Mouse (Mus musculus) liver, adult 2 months (tissue): ENCODE results near the gene Cpsf4. TPM values are rescaled to one million over a fixed set of nuclear protein-coding genes. Genes with fewer than 3 reads are reported as not detected.

ENCODE experiments used
- DNase-seq: peaks from one replicate; pipeline ENCODE4 v3.0.0-alpha.2; 2011; ENCODE audit warnings: low read depth, low spot score; ENCODE audit errors: extremely low read depth
- H3K27ac ChIP-seq: fragments of 200-500 bp; replicated peaks from 2 replicates; pipeline ENCODE4 v1.5.1; 2012; ENCODE audit warnings: low read depth, mild to moderate bottlenecking, control low read depth, inconsistent platforms, low read length; ENCODE audit not compliant: insufficient read depth
- H3K27me3 ChIP-seq: fragments of 200-500 bp; 2 replicates; pipeline ENCODE4 v1.6.1; 2012; ENCODE audit warnings: mild to moderate bottlenecking, moderate library complexity, low read length, inconsistent platforms; ENCODE audit not compliant: control insufficient read depth, insufficient read depth
- H3K36me3 ChIP-seq: fragments of 200-500 bp; 2 replicates; pipeline ENCODE4 v1.6.1; 2012; ENCODE audit warnings: low read length, inconsistent platforms; ENCODE audit not compliant: control insufficient read depth, insufficient read depth
- H3K4me1 ChIP-seq: fragments of 200-500 bp; 2 replicates; pipeline ENCODE4 v1.6.1; 2011; ENCODE audit warnings: low read length; ENCODE audit not compliant: control insufficient read depth, insufficient read depth
- H3K4me3 ChIP-seq: fragments of 200-500 bp; 2 replicates; pipeline ENCODE4 v1.5.1; 2011; ENCODE audit warnings: low read depth, mild to moderate bottlenecking, control low read depth, low read length, moderate library complexity; ENCODE audit not compliant: insufficient read depth
- H3K79me2 ChIP-seq: fragments of 200-500 bp; 2 replicates; pipeline ENCODE4 v1.6.1; 2012; ENCODE audit warnings: inconsistent platforms, mild to moderate bottlenecking, low read length, moderate library complexity; ENCODE audit not compliant: control insufficient read depth, insufficient read depth
- H3K9ac ChIP-seq: fragments of 200-500 bp; 2 replicates; pipeline ENCODE4 v1.6.1; 2012; ENCODE audit warnings: low read depth, mild to moderate bottlenecking, control low read depth, inconsistent platforms, low read length
- CTCF ChIP-seq: fragments of 200-500 bp; IDR thresholded peaks from 2 replicates; pipeline ENCODE4 v1.5.1; 2011; ENCODE audit warnings: low read depth, low read length, control low read depth
- POLR2A ChIP-seq: fragments of 200-500 bp; IDR thresholded peaks from 2 replicates; pipeline ENCODE4 v1.6.1; 2011; ENCODE audit warnings: low read length, control low read depth; ENCODE audit not compliant: insufficient read depth; ENCODE audit errors: extremely low read depth
- WGBS: fragments of 180-500 bp; shearing (Covaris S2); methylation state at CpG from one replicate; pipeline ENCODE4 v1.1.7; 2018; 5-methylcytosine and 5-hydroxymethylcytosine counted together
- polyA plus RNA-seq: library from polyadenylated mRNA; depleted of rRNA; stranded (reverse); fragments of >200 nt; gene quantifications from 2 replicates; pipeline ENCODE4 v1.2.3, GENCODE M21; 2012; rRNA removed
- total RNA-seq: library from RNA; depleted of rRNA; stranded (reverse); fragments of >200 nt; gene quantifications from 2 replicates; pipeline ENCODE4 v1.2.3, GENCODE M21; 2014; rRNA removed

Gene Cpsf4
- 16.4 TPM in 2 replicates for total RNA-seq
- polyA plus RNA-seq, result 16.8 and 20.2 TPM in 2 replicates

DNA sequence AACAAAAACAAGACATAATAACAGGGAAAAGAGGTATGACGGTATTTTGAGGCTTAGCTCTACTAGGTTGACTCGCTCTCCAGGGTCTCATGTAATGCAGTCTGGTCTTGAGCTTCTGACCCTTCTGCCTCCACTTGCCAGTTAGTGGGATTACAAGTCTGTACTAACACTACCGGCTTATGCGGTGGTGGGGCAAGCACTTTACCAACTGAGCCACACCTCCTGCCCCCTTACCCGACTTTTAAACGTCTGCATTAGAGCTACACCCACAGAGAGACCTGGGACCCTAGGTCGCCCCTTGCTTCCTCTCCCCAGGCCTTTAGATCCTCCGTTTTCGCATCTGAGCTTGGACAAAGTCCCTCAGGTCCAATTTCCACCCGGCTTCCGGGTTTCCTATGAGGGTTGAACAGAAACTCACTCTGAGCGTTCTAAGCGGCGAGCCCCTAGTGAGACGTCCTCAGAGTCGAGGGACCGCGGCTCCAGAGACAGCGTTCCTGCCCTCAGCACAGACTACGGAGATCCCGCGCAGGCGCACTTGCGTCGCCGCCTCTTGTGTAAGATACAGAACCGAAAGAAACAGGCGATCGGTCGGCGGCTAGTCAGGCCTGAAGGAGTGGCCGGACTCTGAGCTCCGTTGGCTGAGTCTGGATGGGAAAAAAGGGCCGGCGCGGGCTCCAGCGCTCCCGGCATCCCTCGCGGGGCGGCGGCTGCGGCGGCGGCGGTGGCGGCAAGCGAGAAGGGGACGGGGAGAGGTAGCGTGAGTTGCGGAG lies at the start of gene Cpsf4, which contains the start of gene Ptcd1:
Gene Cpsf4, plus strand, starts transcription at position 678 of the 770 bp plus-strand sequence.
Gene Ptcd1, minus strand, starts transcription at position 573 of the 770 bp plus-strand sequence.
- H3K27ac ChIP-seq, result peak within 1 kb of the TSS; percentile 70
- no peaks in the 10 kb centered on the region for H3K27me3 ChIP-seq
- H3K9ac ChIP-seq, result peak within 1 kb of the TSS; percentile 83
- H3K79me2 ChIP-seq, result peaks cover 14% of the 10 kb centered on the region; the same call in 1 of the 2 replicates
- peak within 1 kb of the TSS; percentile 74 for H3K4me3 ChIP-seq
- H3K4me1 ChIP-seq, result peaks cover 7% of the 10 kb centered on the region
- peak; percentile 92 for DNase-seq
- H3K36me3 ChIP-seq, result no peaks in the 10 kb centered on the region; the same call in 1 of the 2 replicates
- TF ChIP-seq CTCF (no peak), POLR2A (peak; percentile 53; the same call in 1 of the 2 replicates)
- WGBS, result under 1% methylated on average over 51 of the region's 51 CpGs

- no peak for TF ChIP-seq POLR2A
- TF ChIP-seq CTCF, result no peak
- H3K36me3 ChIP-seq, result no peaks in the 10 kb centered on the region
- peaks cover 5% of the 10 kb centered on the region; the same call in 1 of the 2 replicates for H3K79me2 ChIP-seq
- no peak for DNase-seq
- peaks cover 2% of the 10 kb centered on the region; the same call in 1 of the 2 replicates for H3K4me1 ChIP-seq
- no peak overlapping the region for H3K9ac ChIP-seq
- no peak overlapping the region for H3K27ac ChIP-seq
- H3K27me3 ChIP-seq, result no peaks in the 10 kb centered on the region
- no peak overlapping the region for H3K4me3 ChIP-seq
- 69% methylated on average over 6 of the region's 6 CpGs for WGBS
Measured at GRCm38 (mm10) chr5:145118005-145118404, 49.0 kb upstream of the Cpsf4 start.

GRCm38 (mm10) chr5:145118461-145118860 lies 48.6 kb upstream of the Cpsf4 start:
- TF ChIP-seq CTCF, result no peak
- TF ChIP-seq POLR2A, result no peak
- Histone ChIP-seq H3K4me1 (peaks cover 2% of the 10 kb centered on the region; the same call in 1 of the 2 replicates), H3K9ac (no peak overlapping the region), H3K36me3 (no peaks in the 10 kb centered on the region), H3K27ac (no peak overlapping the region), H3K79me2 (peaks cover 5% of the 10 kb centered on the region; the same call in 1 of the 2 replicates), H3K4me3 (no peak overlapping the region), H3K27me3 (no peaks in the 10 kb centered on the region)
- no peak for DNase-seq
- WGBS, result 94% methylated on average over 5 of the region's 5 CpGs

- no peaks in the 10 kb centered on the region for H3K27me3 ChIP-seq
- peaks cover 5% of the 10 kb centered on the region; the same call in 1 of the 2 replicates for H3K79me2 ChIP-seq
- peaks cover 2% of the 10 kb centered on the region; the same call in 1 of the 2 replicates for H3K4me1 ChIP-seq
- TF ChIP-seq POLR2A, result no peak
- peak; percentile 70 for TF ChIP-seq CTCF
- WGBS, result 93% methylated on average over 2 of the region's 2 CpGs
- no peak overlapping the region for H3K9ac ChIP-seq
- H3K27ac ChIP-seq, result no peak overlapping the region
- no peak for DNase-seq
- H3K36me3 ChIP-seq, result no peaks in the 10 kb centered on the region; the same call in 1 of the 2 replicates
- H3K4me3 ChIP-seq, result no peak overlapping the region
Measured at GRCm38 (mm10) chr5:145119385-145119784, 47.6 kb upstream of the Cpsf4 start.

- WGBS, result 75% methylated on average over 7 of the region's 7 CpGs
- Histone ChIP-seq H3K27me3 (no peaks in the 10 kb centered on the region), H3K4me3 (no peak overlapping the region), H3K79me2 (peaks cover 5% of the 10 kb centered on the region; the same call in 1 of the 2 replicates), H3K4me1 (peaks cover 2% of the 10 kb centered on the region; the same call in 1 of the 2 replicates), H3K36me3 (peaks cover under 1% of the 10 kb centered on the region; the same call in 1 of the 2 replicates), H3K9ac (no peak overlapping the region), H3K27ac (no peak overlapping the region)
- no peak for TF ChIP-seq CTCF
- no peak for DNase-seq
Measured at GRCm38 (mm10) chr5:145120921-145121320, 46.1 kb upstream of the Cpsf4 start.
